9 mouse cellular contexts compared by ENCODE assay signal in the genomic region with DNA sequence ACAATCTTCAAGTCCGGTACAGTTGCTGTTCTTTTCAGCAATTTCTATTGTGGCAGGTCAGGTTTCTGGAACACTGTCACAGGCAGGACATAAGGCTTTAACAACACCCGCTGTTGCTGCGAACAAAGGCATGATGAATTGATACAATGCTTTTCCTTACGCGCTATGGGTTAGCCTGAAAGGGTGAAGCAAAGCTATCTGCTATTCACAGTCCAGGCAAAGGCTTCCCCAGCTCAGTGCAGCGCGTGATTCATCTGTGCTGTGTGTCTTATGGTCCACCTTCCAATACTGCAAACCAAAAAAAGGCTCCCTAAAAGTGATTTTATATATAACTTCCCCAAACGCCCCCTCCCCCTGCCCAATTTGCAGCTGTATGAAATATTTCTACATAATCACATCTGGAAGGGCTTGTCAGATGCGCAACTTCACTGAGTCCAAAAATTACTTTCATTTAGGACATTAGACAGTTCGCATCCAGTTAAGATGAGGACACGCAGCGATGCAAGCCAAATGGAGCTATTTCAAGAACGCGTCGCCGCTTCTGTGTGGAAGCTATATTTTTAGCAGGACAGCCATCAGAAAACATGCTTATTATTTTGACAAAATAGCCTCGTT.
DNase-seq lines count a peak whose midpoint lies in the region; ATAC-seq lines count a peak whose summit lies in the region.
"Had no signal": no experiment of that assay in that cellular context is flagged by ENCODE, and none has a peak within 500 bp of the region (broad histone marks: within the 10 kb centered on the region; RNA-seq: fewer than 3 reads in every experiment).

No protein-coding gene starts in this region.

- no peak overlapping the region for H3K4me3 ChIP-seq in kidney, embryonic 16.5 days (ENCODE audit: low read length)
- H3K4me3 ChIP-seq in embryonic facial prominence, embryonic 15.5 days (replicated peaks): no peak overlapping the region
- H3K4me3 ChIP-seq in hindbrain, embryonic 16.5 days (ENCODE audit: low read length): no peak overlapping the region
- H3K4me3 ChIP-seq: heart, embryonic 13.5 days; limb, embryonic 15.5 days had no signal

- no peak for DNase-seq in kidney, postnatal 25 days
- peak; percentile 34 for DNase-seq in retina, embryonic 14.5 days (ENCODE audit: low spot score)
- DNase-seq in thymus, adult 18-20 months: no peak

- peak overlapping the region; percentile 35; the same call in 1 of the 2 replicates for H3K4me2 ChIP-seq in kidney, embryonic 16.5 days (replicated peaks; ENCODE audit: low read depth, low read length)
- peak overlapping the region; percentile 19; the same call in 1 of the 2 replicates for H3K4me2 ChIP-seq in embryonic facial prominence, embryonic 15.5 days (replicated peaks)
- H3K4me2 ChIP-seq in hindbrain, embryonic 16.5 days (ENCODE audit: low read length): peak overlapping the region; percentile 34
- H3K4me2 ChIP-seq: heart, embryonic 13.5 days; limb, embryonic 15.5 days had no signal

- no peak overlapping the region for H3K9ac ChIP-seq in kidney, embryonic 16.5 days (replicated peaks; ENCODE audit: low read length)
- no peak overlapping the region for H3K9ac ChIP-seq in embryonic facial prominence, embryonic 15.5 days
- H3K9ac ChIP-seq in hindbrain, embryonic 16.5 days (ENCODE audit: low read depth, low read length): no peak overlapping the region
- H3K9ac ChIP-seq: heart, embryonic 13.5 days; limb, embryonic 15.5 days had no signal

- H3K4me1 ChIP-seq in kidney, embryonic 16.5 days (ENCODE audit: insufficient read depth, low read length): peaks cover 4% of the 10 kb centered on the region; the same call in 1 of the 2 replicates
- H3K4me1 ChIP-seq in embryonic facial prominence, embryonic 15.5 days: no peaks in the 10 kb centered on the region
- H3K4me1 ChIP-seq in hindbrain, embryonic 16.5 days (ENCODE audit: control insufficient read depth, insufficient read depth, low read depth, low read length): no peaks in the 10 kb centered on the region
- H3K4me1 ChIP-seq: heart, embryonic 13.5 days had no signal

- ATAC-seq in kidney, embryonic 16.5 days (ENCODE audit: low FRiP score, low TSS enrichment): no peak
- ATAC-seq in embryonic facial prominence, embryonic 15.5 days (ENCODE audit: insufficient number of reproducible peaks, low FRiP score, low TSS enrichment, low read depth): no peak
- peak; percentile 61; the same call in 1 of the 2 replicates for ATAC-seq in hindbrain, embryonic 16.5 days
- no peak for ATAC-seq in CD4-positive, CD25-positive, alpha-beta regulatory T cell, adult 4 months

- no peaks in the 10 kb centered on the region for H3K36me3 ChIP-seq in kidney, embryonic 16.5 days (ENCODE audit: insufficient read depth, low read length)
- no peaks in the 10 kb centered on the region for H3K36me3 ChIP-seq in embryonic facial prominence, embryonic 15.5 days
- H3K36me3 ChIP-seq in hindbrain, embryonic 16.5 days (ENCODE audit: control insufficient read depth, insufficient read depth, low read length): no peaks in the 10 kb centered on the region
- H3K36me3 ChIP-seq: heart, embryonic 13.5 days; limb, embryonic 15.5 days had no signal

- H3K9me3 ChIP-seq in kidney, embryonic 16.5 days (ENCODE audit: low read length): no peaks in the 10 kb centered on the region
- no peaks in the 10 kb centered on the region for H3K9me3 ChIP-seq in embryonic facial prominence, embryonic 15.5 days (replicated peaks)
- H3K9me3 ChIP-seq in hindbrain, embryonic 16.5 days (ENCODE audit: control insufficient read depth, low read length): no peaks in the 10 kb centered on the region
- H3K9me3 ChIP-seq: heart, embryonic 13.5 days; limb, embryonic 15.5 days had no signal

- H3K27ac ChIP-seq in kidney, embryonic 16.5 days (ENCODE audit: low read length): no peak overlapping the region
- no peak overlapping the region for H3K27ac ChIP-seq in embryonic facial prominence, embryonic 15.5 days (replicated peaks)
- no peak overlapping the region for H3K27ac ChIP-seq in hindbrain, embryonic 16.5 days (ENCODE audit: low read depth, low read length)
- H3K27ac ChIP-seq: heart, embryonic 13.5 days; limb, embryonic 15.5 days had no signal

- H3K27me3 ChIP-seq in kidney, embryonic 16.5 days (ENCODE audit: insufficient read depth, low read length): no peaks in the 10 kb centered on the region
- H3K27me3 ChIP-seq in embryonic facial prominence, embryonic 15.5 days: no peaks in the 10 kb centered on the region
- H3K27me3 ChIP-seq in hindbrain, embryonic 16.5 days (replicated peaks; ENCODE audit: control insufficient read depth, insufficient read depth, low read length): no peaks in the 10 kb centered on the region
- H3K27me3 ChIP-seq: heart, embryonic 13.5 days; limb, embryonic 15.5 days had no signal

- WGBS in kidney, embryonic 16.5 days: 67% methylated on average over 17 of the region's 17 CpGs
- WGBS in embryonic facial prominence, embryonic 15.5 days: 64% methylated on average over 17 of the region's 17 CpGs
- WGBS in hindbrain, embryonic 16.5 days: 52% methylated on average over 17 of the region's 17 CpGs
